Mouse (Mus musculus): ENCODE data around the gene 4931428F04Rik.

4931428F04Rik gene

DNA sequence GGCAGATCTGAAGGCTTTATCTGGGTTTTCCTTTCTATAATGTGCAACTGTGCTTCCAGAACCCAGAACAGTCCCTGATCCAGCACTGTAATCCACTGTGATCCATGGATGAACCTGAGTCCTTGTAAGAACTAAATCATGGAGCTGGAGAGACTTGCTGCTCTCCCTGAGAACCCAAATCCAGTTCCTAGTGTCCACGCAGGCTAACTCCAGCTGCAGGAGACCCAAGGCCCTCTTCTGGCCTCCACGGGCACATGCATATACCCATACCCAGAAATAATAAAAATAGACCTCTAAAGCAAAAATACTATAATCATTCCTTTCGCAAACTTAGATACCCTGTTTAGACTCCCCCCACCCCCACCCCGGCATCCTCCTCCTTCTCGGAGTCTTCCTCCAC is 1.4 kb downstream of the 4931428F04Rik start:
- DNase-seq (ENCODE audit: low read depth), result no peak

- no peak for DNase-seq (ENCODE audit: low read depth)
These were observed 2.8 kb downstream of the 4931428F04Rik start for GRCm38 (mm10) chr8:105286907-105287306.

- no peak for DNase-seq (ENCODE audit: low read depth)
These were observed 4.2 kb downstream of the 4931428F04Rik start for GRCm38 (mm10) chr8:105285514-105285913.

GRCm38 (mm10) chr8:105283074-105283473 is 6.6 kb downstream of the 4931428F04Rik start:
- DNase-seq (ENCODE audit: low read depth), result peak; percentile 58

DNA sequence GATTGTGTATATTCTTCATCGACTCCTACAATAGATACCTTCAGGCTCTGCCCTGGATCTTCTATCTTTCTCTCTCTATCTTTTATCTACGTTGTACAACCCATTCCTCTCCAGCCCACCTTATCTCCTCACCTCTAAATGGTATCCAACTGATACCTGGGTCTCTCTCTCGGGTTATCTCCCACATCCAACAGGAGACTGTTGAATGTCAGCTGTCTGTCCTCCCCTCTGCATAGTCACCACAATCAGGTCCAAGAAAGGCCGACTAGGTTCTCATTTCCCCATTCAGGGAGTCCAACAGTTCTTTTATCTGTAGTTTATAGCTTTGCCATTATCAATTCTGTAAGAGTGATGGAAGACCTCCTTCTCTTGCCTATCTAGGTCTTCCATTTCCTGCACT is 7.4 kb downstream of the 4931428F04Rik start:
- no peak for DNase-seq (ENCODE audit: low read depth)

GRCm38 (mm10) chr8:105281821-105282220 is 7.8 kb downstream of the 4931428F04Rik start:
- no peak for DNase-seq (ENCODE audit: low read depth)

DNA sequence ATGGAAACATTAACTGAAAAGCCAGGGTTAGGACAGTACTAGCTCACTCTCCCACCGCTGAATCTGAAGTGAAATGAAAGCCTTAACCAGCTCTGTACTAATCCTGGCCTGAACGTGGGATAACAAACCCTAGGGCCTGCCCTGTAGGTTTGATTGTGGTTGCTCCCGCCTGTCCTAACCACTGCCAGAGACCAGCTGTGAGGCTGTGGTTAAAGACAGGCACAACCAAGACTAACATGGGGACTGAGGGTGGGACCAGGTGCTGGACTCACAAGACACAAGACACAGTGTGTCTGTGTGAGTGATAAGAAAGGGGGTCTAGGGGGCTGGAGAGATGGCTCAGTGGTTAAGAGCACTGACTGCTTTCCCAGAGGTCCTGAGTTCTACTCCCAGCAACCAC is 9.1 kb downstream of the 4931428F04Rik start:
- DNase-seq (ENCODE audit: low read depth), result no peak

DNA sequence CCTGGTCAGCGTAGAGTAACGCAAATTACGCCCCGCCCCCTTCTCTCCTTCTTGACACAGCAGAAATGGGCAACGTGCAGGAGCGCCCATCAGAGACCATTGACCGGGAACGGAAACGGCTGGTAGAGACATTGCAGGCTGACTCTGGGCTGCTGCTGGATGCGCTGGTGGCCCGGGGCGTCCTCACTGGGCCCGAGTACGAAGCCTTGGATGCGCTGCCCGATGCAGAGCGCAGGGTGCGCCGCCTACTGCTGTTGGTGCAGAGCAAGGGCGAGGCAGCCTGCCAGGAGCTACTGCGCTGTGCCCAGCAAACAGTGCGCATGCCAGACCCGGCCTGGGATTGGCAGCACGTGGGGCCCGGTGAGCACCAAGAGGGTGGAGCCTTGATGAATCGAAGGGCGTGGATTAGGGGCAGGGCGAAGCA is 10.7 kb downstream of the 4931428F04Rik start:
- no peak for DNase-seq (ENCODE audit: low read depth)

DNA sequence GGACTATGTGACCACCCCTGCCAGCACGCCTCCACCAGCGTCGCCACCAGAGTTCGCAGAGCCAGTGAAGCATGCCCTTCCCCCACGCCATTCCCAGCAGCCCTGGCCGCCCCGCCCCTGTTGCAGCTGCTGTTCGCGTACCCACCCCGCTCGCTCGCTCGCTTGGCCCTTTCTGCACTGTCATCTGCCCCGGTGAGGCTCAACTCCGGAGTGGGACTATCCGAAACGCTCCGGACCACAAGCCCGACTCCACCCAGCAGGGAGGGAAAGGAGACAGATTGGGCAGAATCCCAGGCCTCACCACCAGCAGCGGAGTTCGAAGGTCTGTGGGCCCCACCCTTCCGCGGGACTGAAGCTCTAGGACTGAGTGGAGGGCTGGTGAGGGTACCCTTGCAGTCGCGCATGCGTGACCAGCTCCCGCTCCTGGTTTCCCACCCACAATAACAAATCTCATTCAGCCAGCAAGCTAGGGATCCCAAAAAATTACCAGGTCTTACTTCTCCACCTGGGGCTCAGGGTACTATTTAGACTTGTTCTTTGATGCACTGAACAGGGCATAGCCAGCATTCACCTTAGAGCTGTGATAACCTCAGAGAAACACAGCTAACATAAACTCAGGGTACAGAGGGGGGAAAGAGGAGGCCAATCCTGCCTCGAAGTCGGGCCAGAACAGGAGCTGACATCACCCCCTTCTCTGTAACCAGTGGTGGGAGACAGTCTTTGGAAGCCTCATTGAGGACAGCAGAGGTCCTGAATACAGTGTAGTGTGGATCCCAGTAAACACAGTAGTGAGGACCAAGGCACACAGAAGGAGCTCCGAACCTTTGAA is 13.2 kb downstream of the 4931428F04Rik start:
- DNase-seq (ENCODE audit: low read depth), result no peak

GRCm38 (mm10) chr8:105275840-105276239 is 13.8 kb downstream of the 4931428F04Rik start, which contains the start of gene Nol3:
Nol3 (plus strand) TSS chr8:105276140.
- DNase-seq (ENCODE audit: low read depth), result no peak

DNA sequence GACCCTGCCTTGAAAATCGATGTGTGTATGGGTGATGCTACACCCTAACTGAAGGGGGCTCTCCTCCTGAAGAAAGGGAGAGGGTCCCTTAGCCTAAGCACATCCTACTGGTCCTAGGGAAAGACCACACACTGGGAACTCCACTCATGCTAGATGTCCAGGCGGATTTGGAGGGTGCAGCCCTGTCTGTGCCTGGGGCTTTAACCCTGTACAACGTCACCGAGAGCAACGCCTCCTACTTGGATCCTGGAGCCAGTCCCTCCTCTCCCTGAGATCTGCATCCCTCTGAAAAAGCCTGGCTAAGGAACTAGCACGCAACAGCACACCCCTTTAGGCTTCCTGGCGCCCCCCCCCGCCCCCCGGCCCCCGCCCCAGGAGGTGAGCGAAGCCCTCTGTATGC is 14.3 kb downstream of the 4931428F04Rik start:
- DNase-seq (ENCODE audit: low read depth), result no peak

- DNase-seq (ENCODE audit: low read depth), result no peak
These were observed 18.8 kb downstream of the 4931428F04Rik start for GRCm38 (mm10) chr8:105270916-105271186.

GRCm38 (mm10) chr8:105270101-105270915 is 19.4 kb downstream of the 4931428F04Rik start:
- no peak for DNase-seq (ENCODE audit: low read depth)

DNA sequence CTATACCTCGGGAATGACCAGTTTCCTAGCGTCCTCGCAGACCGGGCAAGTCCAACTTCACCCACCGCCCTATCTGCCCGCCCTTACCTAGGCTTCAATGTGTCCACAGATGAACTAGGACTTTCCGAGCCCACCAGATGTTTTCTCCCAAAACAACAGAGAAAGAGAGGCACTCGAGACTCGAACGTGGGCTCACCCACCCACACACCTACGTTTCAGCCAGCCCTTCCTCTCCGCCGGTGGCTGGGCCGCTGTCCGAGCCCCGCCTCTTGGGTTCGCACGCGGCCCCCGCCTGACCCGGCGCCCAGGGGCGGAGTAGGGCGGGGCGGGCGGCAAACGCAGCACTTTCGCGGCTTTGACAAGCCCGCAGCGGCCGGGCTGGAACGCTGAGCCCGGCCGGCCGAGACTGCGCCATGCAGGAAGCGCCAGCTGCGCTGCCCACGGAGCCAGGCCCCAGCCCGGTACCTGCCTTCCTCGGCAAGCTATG is 20.2 kb downstream of the 4931428F04Rik start, which contains the start of gene Hsf4:
TSS of gene Hsf4 (plus strand) at position 341 of the 487 bp plus-strand sequence.
- DNase-seq (ENCODE audit: low read depth), result no peak

- DNase-seq (ENCODE audit: low read depth), result no peak
These were observed 20.6 kb downstream of the 4931428F04Rik start for GRCm38 (mm10) chr8:105269075-105269458.

GRCm38 (mm10) chr8:105268342-105269074 is 21.2 kb downstream of the 4931428F04Rik start:
- DNase-seq (ENCODE audit: low read depth), result no peak

- no peak for DNase-seq (ENCODE audit: low read depth)
These were observed 22.9 kb downstream of the 4931428F04Rik start for GRCm38 (mm10) chr8:105266775-105267174.

DNA sequence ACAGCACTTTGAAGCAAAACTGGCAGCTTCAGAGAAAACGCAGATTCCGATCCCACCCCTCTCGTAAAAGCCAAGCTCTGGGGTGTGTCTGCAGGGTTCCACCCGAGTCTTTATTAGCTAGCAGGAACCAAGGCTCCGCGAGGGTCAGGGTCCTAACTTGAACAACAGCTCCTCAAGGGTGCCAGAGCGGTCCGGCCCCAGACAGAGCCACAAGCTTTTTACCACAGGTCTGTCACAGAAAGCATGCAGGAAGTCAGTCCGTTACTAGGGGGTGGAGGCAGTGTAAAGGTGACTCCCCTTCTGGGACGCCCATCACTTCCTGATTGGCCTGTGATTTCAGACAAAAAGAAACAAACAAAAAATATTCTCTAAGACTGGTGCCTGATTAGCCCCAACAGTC is 24.5 kb downstream of the 4931428F04Rik start:
- DNase-seq (ENCODE audit: low read depth), result no peak

DNA sequence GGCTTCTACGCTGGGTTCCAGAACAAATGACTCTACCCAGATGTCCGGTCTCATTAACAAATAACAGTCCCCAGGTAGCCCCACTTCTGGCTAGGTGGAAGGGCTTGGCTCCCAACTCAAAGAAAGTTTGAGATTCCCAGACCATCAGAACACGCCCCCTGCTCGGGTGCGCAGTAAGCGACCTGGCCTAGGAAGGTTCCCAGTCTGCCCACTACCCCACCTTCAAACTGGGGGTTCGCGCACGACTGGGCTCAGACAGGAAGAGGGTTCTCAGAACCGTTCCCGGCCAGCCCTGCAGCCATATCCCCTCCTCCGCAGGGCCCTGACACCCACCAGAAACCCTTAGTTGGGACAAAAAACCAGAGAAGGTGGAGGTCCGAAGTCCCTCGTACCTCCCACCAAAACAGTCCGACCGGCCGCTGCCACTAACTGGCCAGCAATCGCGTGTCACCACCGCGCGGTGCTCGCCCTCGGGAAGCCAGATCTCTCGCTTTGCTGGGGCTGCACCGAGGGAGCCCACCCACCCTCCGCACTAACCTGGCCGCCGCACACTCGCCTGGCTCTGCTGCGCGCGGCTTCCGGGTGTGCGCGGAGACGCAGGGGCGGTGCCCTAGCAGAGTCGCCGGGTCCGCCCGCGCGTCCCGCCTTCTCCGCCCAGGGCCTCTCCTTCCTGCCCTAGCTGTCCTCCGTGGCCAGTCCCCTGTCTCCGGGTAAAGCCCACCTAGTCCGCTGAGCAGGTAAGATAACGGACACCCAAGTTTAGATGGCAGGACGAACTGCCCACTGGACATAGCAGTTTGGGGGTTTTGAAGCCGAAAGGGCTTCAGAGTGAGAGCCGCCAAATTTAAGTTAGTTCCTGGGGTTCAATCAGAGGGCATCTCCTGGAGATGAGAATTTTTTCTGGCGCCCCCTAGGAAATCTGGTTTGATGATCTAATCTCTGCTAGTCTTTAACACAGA is 25.4 kb downstream of the 4931428F04Rik start, which contains the start of the genes Tradd and Fbxl8:
TSS of gene Tradd (minus strand) at position 586 of the 959 bp plus-strand sequence.
TSS of gene Fbxl8 (plus strand) at position 625 of the 959 bp plus-strand sequence.
- no peak for DNase-seq (ENCODE audit: low read depth)

- no peak for DNase-seq (ENCODE audit: low read depth)
These were observed 26.3 kb downstream of the 4931428F04Rik start for GRCm38 (mm10) chr8:105263244-105263912.
